Mouse (Mus musculus) 3T3-L1 (cell line): ENCODE measurements at regions not wholly inside any gene's neighbourhood (a gene's known extent, or its start where the extent isn't known, plus 50 kb on each side); places are given as distances from the start of the nearest gene placed in this dataset.

Experiments used
- DNase-seq: peaks from one replicate; pipeline ENCODE4 v3.0.0-alpha.2; 2015; ENCODE audit warnings: low read depth, low spot score

DNA sequence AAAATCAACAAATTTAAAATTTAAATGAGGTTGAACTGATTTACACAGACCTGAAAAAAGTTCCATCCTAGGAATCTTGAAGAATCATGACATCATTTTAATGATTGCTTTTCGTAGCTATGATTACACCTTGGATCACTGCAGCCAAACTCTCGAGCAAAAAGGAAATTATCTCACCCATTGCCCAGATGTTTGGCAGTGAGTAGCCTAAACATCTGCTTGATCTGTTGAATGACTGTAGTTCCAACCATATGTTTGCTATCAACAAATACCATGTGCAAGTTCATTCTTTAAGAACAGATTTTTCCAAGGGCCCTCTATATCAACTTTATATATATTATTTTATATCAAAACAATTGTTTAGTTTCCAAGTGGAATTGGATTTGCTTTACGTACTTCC is 296.6 kb downstream of the Dmac1 start:
- no peak for DNase-seq

- peak; percentile 9 for DNase-seq
Measured at GRCm38 (mm10) chr4:74972143-74972542, 306.0 kb downstream of the Dmac1 start.
